Mouse (Mus musculus): ENCODE measurements at regions not wholly inside any gene's neighbourhood (a gene's known extent, or its start where the extent isn't known, plus 50 kb on each side); places are given as distances from the start of the nearest gene placed in this dataset.

- Histone ChIP-seq H3K4me2 (ENCODE audit: low read depth) (no peak overlapping the region), H3K9ac (replicated peaks) (no peak overlapping the region), H3K4me1 (replicated peaks; ENCODE audit: control insufficient read depth in 2 of 2, insufficient read depth in 2 of 2, low read length in 1 of 2) (no peaks in the 10 kb centered on the region), H3K27me3 (ENCODE audit: control insufficient read depth, insufficient read depth, low read length) (no peaks in the 10 kb centered on the region), H3K27ac (no peak overlapping the region), H3K4me3 (ENCODE audit: insufficient read depth in 1 of 2, low read depth in 2 of 2, low read length in 2 of 2) (no peak overlapping the region), H3K36me3 (replicated peaks; ENCODE audit: control insufficient read depth, insufficient read depth, low read depth) (no peaks in the 10 kb centered on the region), H3K9me3 (ENCODE audit: control insufficient read depth, low read length) (no peaks in the 10 kb centered on the region)
- 69% methylated on average over 7 of the region's 7 CpGs for WGBS (ENCODE audit: insufficient replicate concordance)
- no peak for ATAC-seq (ENCODE audit: insufficient read depth)
- no peak for TF ChIP-seq CTCF (IDR thresholded peaks at IDR 0.05; ENCODE audit: low read depth)
- DNase-seq (ENCODE audit: low read depth in 3 of 3, low spot score in 3 of 3) = no peak
These were observed 60.5 kb downstream of the Rsl24d1 start for GRCm38 (mm10) chr9:73173589-73174247.

- TF ChIP-seq CTCF (IDR thresholded peaks at IDR 0.05; ENCODE audit: low read depth) (no peak), EP300 (IDR thresholded peaks at IDR 0.05; ENCODE audit: low read depth) (no peak)
- Histone ChIP-seq H3K36me3 (replicated peaks; ENCODE audit: control insufficient read depth, insufficient read depth, low read depth) (no peaks in the 10 kb centered on the region), H3K9me3 (ENCODE audit: control insufficient read depth, low read length) (no peaks in the 10 kb centered on the region), H3K4me3 (ENCODE audit: insufficient read depth in 1 of 2, low read depth in 2 of 2, low read length in 2 of 2) (no peak overlapping the region), H3K9ac (replicated peaks) (no peak overlapping the region), H3K4me1 (replicated peaks; ENCODE audit: control insufficient read depth in 2 of 2, insufficient read depth in 2 of 2, low read length in 1 of 2) (no peaks in the 10 kb centered on the region), H3K4me2 (ENCODE audit: low read depth) (no peak overlapping the region), H3K27me3 (ENCODE audit: control insufficient read depth, insufficient read depth, low read length) (no peaks in the 10 kb centered on the region), H3K27ac (no peak overlapping the region)
- no peak for DNase-seq (ENCODE audit: low read depth in 3 of 3, low spot score in 3 of 3)
- no peak for ATAC-seq (ENCODE audit: insufficient read depth)
These were observed 63.4 kb downstream of the Rsl24d1 start for GRCm38 (mm10) chr9:73176645-73177044.

- H3K36me3 ChIP-seq (replicated peaks; ENCODE audit: control insufficient read depth, insufficient read depth, low read depth) = no peaks in the 10 kb centered on the region
- no peaks in the 10 kb centered on the region for H3K27me3 ChIP-seq (ENCODE audit: control insufficient read depth, insufficient read depth, low read length)
- H3K4me2 ChIP-seq (ENCODE audit: low read depth) = no peak overlapping the region
- ATAC-seq (ENCODE audit: insufficient read depth) (no peak), DNase-seq (ENCODE audit: low read depth in 3 of 3, low spot score in 3 of 3) (no peak)
- H3K9me3 ChIP-seq (ENCODE audit: control insufficient read depth, low read length) = no peaks in the 10 kb centered on the region
- TF ChIP-seq EP300 (IDR thresholded peaks at IDR 0.05; ENCODE audit: low read depth) (no peak), CTCF (IDR thresholded peaks at IDR 0.05; ENCODE audit: low read depth) (no peak)
- 56% methylated on average over 5 of the region's 5 CpGs for WGBS (ENCODE audit: insufficient replicate concordance)
- no peak overlapping the region for H3K4me3 ChIP-seq (ENCODE audit: insufficient read depth in 1 of 2, low read depth in 2 of 2, low read length in 2 of 2)
- H3K27ac ChIP-seq = no peak overlapping the region
- no peaks in the 10 kb centered on the region for H3K4me1 ChIP-seq (replicated peaks; ENCODE audit: control insufficient read depth in 2 of 2, insufficient read depth in 2 of 2, low read length in 1 of 2)
- H3K9ac ChIP-seq (replicated peaks) = no peak overlapping the region
These were observed 70.1 kb downstream of the Rsl24d1 start for GRCm38 (mm10) chr9:73183356-73183755.

GRCm38 (mm10) chr9:73184908-73185307, 71.7 kb downstream of the Rsl24d1 start:
- no peak overlapping the region for H3K4me2 ChIP-seq (ENCODE audit: low read depth)
- TF ChIP-seq EP300 (IDR thresholded peaks at IDR 0.05; ENCODE audit: low read depth) (no peak), CTCF (IDR thresholded peaks at IDR 0.05; ENCODE audit: low read depth) (peak; percentile 44)
- H3K27me3 ChIP-seq (ENCODE audit: control insufficient read depth, insufficient read depth, low read length) = no peaks in the 10 kb centered on the region
- no peaks in the 10 kb centered on the region for H3K9me3 ChIP-seq (ENCODE audit: control insufficient read depth, low read length)
- no peak overlapping the region for H3K9ac ChIP-seq (replicated peaks)
- ATAC-seq (ENCODE audit: insufficient read depth) (no peak), DNase-seq (ENCODE audit: low read depth in 3 of 3, low spot score in 3 of 3) (no peak)
- no peaks in the 10 kb centered on the region for H3K36me3 ChIP-seq (replicated peaks; ENCODE audit: control insufficient read depth, insufficient read depth, low read depth)
- H3K4me1 ChIP-seq (replicated peaks; ENCODE audit: control insufficient read depth in 2 of 2, insufficient read depth in 2 of 2, low read length in 1 of 2) = no peaks in the 10 kb centered on the region
- 27% methylated on average over 3 of the region's 3 CpGs for WGBS (ENCODE audit: insufficient replicate concordance)
- H3K27ac ChIP-seq = no peak overlapping the region
- no peak overlapping the region for H3K4me3 ChIP-seq (ENCODE audit: insufficient read depth in 1 of 2, low read depth in 2 of 2, low read length in 2 of 2)

GRCm38 (mm10) chr9:73192271-73192785, 79.1 kb downstream of the Rsl24d1 start:
- TF ChIP-seq CTCF (IDR thresholded peaks at IDR 0.05; ENCODE audit: low read depth) (no peak), EP300 (IDR thresholded peaks at IDR 0.05; ENCODE audit: low read depth) (no peak)
- ATAC-seq (ENCODE audit: insufficient read depth) = no peak
- 28% methylated on average over 11 of the region's 11 CpGs for WGBS (ENCODE audit: insufficient replicate concordance)
- Histone ChIP-seq H3K4me1 (replicated peaks; ENCODE audit: control insufficient read depth in 2 of 2, insufficient read depth in 2 of 2, low read length in 1 of 2) (no peaks in the 10 kb centered on the region), H3K9me3 (ENCODE audit: control insufficient read depth, low read length) (no peaks in the 10 kb centered on the region), H3K36me3 (replicated peaks; ENCODE audit: control insufficient read depth, insufficient read depth, low read depth) (no peaks in the 10 kb centered on the region), H3K27me3 (ENCODE audit: control insufficient read depth, insufficient read depth, low read length) (no peaks in the 10 kb centered on the region), H3K4me3 (ENCODE audit: insufficient read depth in 1 of 2, low read depth in 2 of 2, low read length in 2 of 2) (no peak overlapping the region), H3K4me2 (ENCODE audit: low read depth) (no peak overlapping the region), H3K27ac (no peak overlapping the region), H3K9ac (replicated peaks) (no peak overlapping the region)
- DNase-seq (ENCODE audit: low read depth in 3 of 3, low spot score in 3 of 3) = no peak
